Mouse (Mus musculus) limb, embryonic 13.5 days (tissue): Measurements from ENCODE around the gene Fkbp1a. TPM values are rescaled to one million over a fixed set of nuclear protein-coding genes. Genes with fewer than 3 reads are reported as not detected.

Experiments
- ATAC-seq: fragments of 200-750 bp; cut with Nextera tagmentation; 2 replicates; pipeline ENCODE4 v1.8.0; 2017; ENCODE audit warnings: low read depth, moderate number of reproducible peaks, moderate TSS enrichment; ENCODE audit not compliant: low FRiP score
- H3K27ac ChIP-seq: fragments of 300-500 bp; sonication (generic); 2 replicates; pipeline ENCODE4 v1.5.1; 2015; ENCODE audit warnings: inconsistent platforms, mild to moderate bottlenecking, moderate library complexity
- H3K27me3 ChIP-seq: fragments of 300-500 bp; sonication (generic); 2 replicates; pipeline ENCODE4 v1.6.1; 2015; ENCODE audit warnings: mild to moderate bottlenecking, inconsistent platforms
- H3K36me3 ChIP-seq: fragments of 300-500 bp; sonication (generic); 2 replicates; pipeline ENCODE4 v1.6.1; 2015; ENCODE audit warnings: inconsistent platforms, mild to moderate bottlenecking, moderate library complexity
- H3K4me1 ChIP-seq: fragments of 300-500 bp; sonication (generic); 2 replicates; pipeline ENCODE4 v1.6.1; 2015; ENCODE audit warnings: inconsistent platforms
- H3K4me2 ChIP-seq: fragments of 300-500 bp; sonication (generic); replicated peaks from 2 replicates; pipeline ENCODE4 v1.6.1; 2015; ENCODE audit warnings: inconsistent platforms, mild to moderate bottlenecking, moderate library complexity
- H3K4me3 ChIP-seq: fragments of 300-500 bp; sonication (generic); 2 replicates; pipeline ENCODE4 v1.5.1; 2015; ENCODE audit warnings: moderate library complexity, mild to moderate bottlenecking, inconsistent platforms
- H3K9ac ChIP-seq: fragments of 300-500 bp; sonication (generic); 2 replicates; pipeline ENCODE4 v1.6.1; 2015; ENCODE audit warnings: mild to moderate bottlenecking, inconsistent platforms
- H3K9me3 ChIP-seq: fragments of 300-500 bp; sonication (generic); 2 replicates; pipeline ENCODE4 v1.6.1; 2016; ENCODE audit warnings: inconsistent platforms
- WGBS: fragments of 180-500 bp; shearing (Covaris S2); methylation state at CpG from one replicate; pipeline ENCODE4 v1.1.7; 2015; 5-methylcytosine and 5-hydroxymethylcytosine counted together
- polyA plus RNA-seq: library from polyadenylated mRNA; unstranded; fragments of >200 nt; fragmentation: Nextera tagmentation; extraction: Ambion mirVana; gene quantifications from 2 replicates; pipeline ENCODE4 v1.2.1, GENCODE M21; 2015

Gene Fkbp1a
- polyA plus RNA-seq = 484 and 493 TPM in 2 replicates

DNA sequence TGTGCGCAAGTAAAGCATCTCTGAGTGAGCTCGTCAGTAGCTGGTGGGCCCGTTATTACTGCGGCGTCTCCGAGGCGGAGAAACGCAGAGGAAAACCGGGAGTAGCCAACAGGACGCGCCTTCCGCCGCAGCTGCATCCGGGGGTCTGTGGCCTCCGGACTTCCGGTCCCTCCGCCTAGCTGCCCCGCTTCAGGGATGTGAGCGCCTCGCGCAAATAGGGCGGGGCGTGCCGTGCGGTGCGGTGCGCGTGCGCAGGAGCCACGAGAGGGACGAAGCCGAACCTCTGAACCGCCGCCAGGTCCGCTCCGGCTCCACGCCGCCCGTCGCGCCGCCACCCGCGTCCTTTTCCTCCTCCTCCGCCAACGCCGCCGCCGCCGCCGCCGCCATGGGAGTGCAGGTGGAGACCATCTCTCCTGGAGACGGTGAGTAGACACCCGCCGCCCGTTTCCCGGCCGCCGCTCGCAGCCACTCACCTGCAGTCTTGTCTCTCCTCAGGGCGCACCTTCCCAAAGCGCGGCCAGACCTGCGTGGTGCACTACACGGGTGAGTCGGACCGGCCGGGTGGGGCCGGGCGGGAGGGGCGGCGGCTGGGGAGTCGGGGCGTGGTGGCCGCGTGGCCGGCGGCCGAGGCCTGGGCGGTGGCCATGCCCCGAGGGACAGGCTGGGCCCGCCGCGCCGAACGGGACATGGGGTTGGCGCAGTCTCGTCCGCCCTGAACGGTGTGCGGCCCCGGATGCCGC, at the start of gene Fkbp1a:
Gene Fkbp1a, plus strand, starts transcription at position 161 of the 740 bp plus-strand sequence.
- Histone ChIP-seq H3K27ac (peak within 1 kb of the TSS; percentile 94), H3K9me3 (no peaks in the 10 kb centered on the region), H3K27me3 (no peaks in the 10 kb centered on the region), H3K9ac (peak within 1 kb of the TSS; percentile 93), H3K4me3 (peak within 1 kb of the TSS; percentile 96), H3K4me2 (peak within 1 kb of the TSS; percentile 87), H3K4me1 (peaks cover 33% of the 10 kb centered on the region), H3K36me3 (peaks cover 32% of the 10 kb centered on the region)
- peak; percentile 96 for ATAC-seq
- WGBS = under 1% methylated on average over 73 of the region's 93 CpGs

DNA sequence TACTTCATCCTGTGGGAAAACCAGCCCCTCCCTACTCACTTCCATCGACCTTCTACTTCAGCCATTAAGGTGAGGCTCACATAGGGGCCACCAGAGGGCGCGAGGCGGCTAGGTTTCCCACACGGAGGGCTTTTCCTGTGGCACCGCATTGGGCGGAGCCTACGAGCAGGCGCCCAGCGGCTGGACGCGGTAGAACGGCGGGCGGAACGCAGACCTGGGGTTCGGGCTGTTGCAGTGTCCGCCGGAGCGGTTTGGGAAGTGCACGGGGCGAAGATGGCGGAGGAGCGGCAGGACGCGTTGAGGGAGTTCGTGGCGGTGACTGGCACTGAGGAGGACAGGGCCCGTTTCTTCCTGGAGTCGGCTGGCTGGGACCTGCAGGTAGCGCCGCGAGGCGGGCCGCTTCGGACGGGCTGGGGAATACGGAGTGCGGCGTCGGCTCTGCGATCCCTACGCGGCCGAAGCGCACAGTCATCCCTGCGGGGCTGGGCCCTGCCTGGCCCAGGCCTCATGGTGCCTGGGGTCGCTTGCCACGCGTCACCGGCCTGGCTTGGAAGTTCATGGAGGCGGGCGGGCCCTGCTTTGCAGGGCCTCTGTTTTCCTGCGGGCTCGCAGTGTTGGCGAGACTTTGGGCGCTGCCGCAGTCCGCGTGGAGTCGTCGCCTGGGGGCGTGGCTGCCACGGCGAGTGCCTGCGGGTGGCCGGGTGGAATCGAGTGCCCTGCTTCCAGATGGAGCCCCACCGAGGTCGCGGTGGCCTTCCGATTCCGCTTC, 48.1 kb upstream of the Fkbp1a start, which contains the start of gene Nsfl1c:
Gene Nsfl1c, plus strand, starts transcription at position 148 of the 769 bp plus-strand sequence.
- peak; percentile 100 for ATAC-seq
- H3K9ac ChIP-seq = peak within 1 kb of the TSS; percentile 96
- H3K9me3 ChIP-seq = no peaks in the 10 kb centered on the region
- H3K27ac ChIP-seq = peak within 1 kb of the TSS; percentile 48; the same call in 1 of the 2 replicates
- under 1% methylated on average over 71 of the region's 73 CpGs for WGBS
- peak within 1 kb of the TSS; percentile 82 for H3K4me2 ChIP-seq
- peak within 1 kb of the TSS; percentile 94 for H3K4me3 ChIP-seq
- H3K36me3 ChIP-seq = peaks cover 26% of the 10 kb centered on the region
- peaks cover 12% of the 10 kb centered on the region for H3K4me1 ChIP-seq
- H3K27me3 ChIP-seq = no peaks in the 10 kb centered on the region

DNA sequence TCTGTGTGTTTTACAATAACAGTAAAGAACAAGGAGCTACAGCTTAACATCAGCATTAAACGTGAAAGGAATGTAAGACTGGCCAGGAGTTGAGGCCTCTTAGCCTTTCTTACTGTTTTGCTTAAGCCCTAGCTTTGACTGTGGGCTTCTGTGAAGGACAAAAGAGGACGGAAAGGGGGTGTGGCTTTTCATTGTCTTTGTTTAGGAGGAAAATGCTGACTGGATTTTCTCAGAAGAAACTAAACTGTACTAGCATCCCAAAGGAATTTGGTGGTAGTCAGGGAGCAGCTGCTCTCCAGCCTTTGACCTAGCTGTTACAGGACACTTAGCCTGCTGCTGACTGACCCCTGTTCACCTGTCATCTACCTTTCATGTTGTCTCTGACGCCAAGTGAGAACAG, 43.9 kb upstream of the Fkbp1a start:
- no peak overlapping the region for H3K27ac ChIP-seq
- no peak overlapping the region for H3K4me3 ChIP-seq
- peaks cover 12% of the 10 kb centered on the region for H3K4me1 ChIP-seq
- 81% methylated on average over 3 of the region's 3 CpGs for WGBS
- no peaks in the 10 kb centered on the region for H3K9me3 ChIP-seq
- no peak for ATAC-seq
- H3K27me3 ChIP-seq = no peaks in the 10 kb centered on the region
- H3K36me3 ChIP-seq = peaks cover 62% of the 10 kb centered on the region
- H3K9ac ChIP-seq = no peak overlapping the region
- H3K4me2 ChIP-seq = no peak overlapping the region

DNA sequence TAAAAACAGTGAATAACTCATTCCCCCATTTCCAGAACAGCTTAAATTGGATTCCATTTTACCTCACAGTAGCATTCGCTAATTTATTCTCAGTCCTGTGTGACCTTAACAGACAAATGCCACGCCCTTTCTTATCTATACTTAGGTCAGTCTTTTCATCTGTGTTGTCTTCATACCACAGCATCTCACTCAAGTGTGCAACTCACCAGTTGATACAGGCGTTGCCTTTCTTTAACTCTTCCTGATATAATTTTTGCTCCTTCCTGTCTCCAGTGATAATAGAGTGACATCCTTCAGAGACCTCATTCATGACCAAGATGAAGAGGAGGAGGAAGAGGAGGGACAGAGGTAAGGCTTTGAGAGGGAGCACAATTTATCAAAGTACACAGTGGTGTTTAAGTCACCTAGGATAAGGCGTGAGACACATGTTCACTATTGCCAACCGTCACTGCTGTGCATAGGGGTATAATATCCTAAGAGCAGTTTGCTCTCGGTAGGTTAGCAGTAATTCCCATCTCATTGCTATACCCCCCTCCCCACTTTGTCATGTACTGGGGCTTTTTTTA, 41.8 kb upstream of the Fkbp1a start:
- H3K36me3 ChIP-seq = peaks cover 82% of the 10 kb centered on the region
- no peak overlapping the region for H3K4me3 ChIP-seq
- H3K4me2 ChIP-seq = no peak overlapping the region
- H3K9me3 ChIP-seq = no peaks in the 10 kb centered on the region
- H3K9ac ChIP-seq = no peak overlapping the region
- no peak for ATAC-seq
- WGBS = 90% methylated on average over 6 of the region's 6 CpGs
- H3K27ac ChIP-seq = no peak overlapping the region
- H3K4me1 ChIP-seq = peaks cover 4% of the 10 kb centered on the region; the same call in 1 of the 2 replicates
- H3K27me3 ChIP-seq = no peaks in the 10 kb centered on the region

DNA sequence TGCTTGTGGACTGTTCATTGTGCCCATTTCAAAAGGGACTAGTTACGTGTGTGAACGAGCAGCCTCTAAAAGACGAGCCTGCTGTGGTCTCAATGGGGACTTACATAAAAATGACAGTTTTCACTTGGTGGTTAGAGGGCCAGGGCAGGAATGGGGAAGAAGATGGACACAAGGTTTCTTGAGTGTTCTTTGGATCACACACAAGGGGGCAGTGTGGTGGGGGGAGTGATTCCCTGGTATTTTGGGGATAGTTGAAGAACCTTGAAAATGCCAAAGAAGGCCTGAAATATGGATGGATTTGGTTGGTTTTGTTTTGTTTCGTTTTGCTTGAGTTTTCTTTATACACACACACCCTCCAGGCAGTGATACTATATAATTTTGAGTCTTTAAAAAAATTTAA, 38.1 kb upstream of the Fkbp1a start:
- no peak overlapping the region for H3K9ac ChIP-seq
- no peaks in the 10 kb centered on the region for H3K4me1 ChIP-seq
- H3K36me3 ChIP-seq = peaks cover 90% of the 10 kb centered on the region
- no peak overlapping the region for H3K27ac ChIP-seq
- H3K4me3 ChIP-seq = no peak overlapping the region
- H3K27me3 ChIP-seq = no peaks in the 10 kb centered on the region
- H3K4me2 ChIP-seq = no peak overlapping the region
- 77% methylated on average over 4 of the region's 4 CpGs for whole genome bisulfite sequencing
- H3K9me3 ChIP-seq = no peaks in the 10 kb centered on the region
- ATAC-seq = no peak

DNA sequence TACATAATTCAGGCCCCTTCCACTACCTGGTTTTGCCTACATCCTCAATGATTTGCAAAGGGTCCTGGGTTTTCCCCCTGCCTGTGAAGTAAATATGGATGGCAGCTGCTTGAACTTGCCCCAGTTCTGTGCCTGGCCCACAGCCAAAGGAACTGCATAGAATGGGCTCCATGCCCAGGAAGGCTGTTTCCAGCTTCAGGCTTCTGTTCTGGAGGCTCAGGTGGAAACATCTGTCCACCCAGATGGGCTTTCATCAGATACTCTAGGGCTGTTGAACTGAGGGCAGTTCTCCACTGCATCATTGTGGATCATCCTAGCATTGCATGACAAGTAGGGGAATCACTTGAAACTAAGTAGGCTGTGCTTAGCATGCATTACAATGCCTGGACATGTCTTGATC, 30.1 kb upstream of the Fkbp1a start:
- no peaks in the 10 kb centered on the region for H3K9me3 ChIP-seq
- H3K4me3 ChIP-seq = no peak overlapping the region
- H3K36me3 ChIP-seq = peaks cover 95% of the 10 kb centered on the region
- ATAC-seq = peak; percentile 44; the same call in 1 of the 2 replicates
- H3K4me2 ChIP-seq = no peak overlapping the region
- H3K4me1 ChIP-seq = no peaks in the 10 kb centered on the region
- no peaks in the 10 kb centered on the region for H3K27me3 ChIP-seq
- no peak overlapping the region for H3K9ac ChIP-seq
- no peak overlapping the region for H3K27ac ChIP-seq

DNA sequence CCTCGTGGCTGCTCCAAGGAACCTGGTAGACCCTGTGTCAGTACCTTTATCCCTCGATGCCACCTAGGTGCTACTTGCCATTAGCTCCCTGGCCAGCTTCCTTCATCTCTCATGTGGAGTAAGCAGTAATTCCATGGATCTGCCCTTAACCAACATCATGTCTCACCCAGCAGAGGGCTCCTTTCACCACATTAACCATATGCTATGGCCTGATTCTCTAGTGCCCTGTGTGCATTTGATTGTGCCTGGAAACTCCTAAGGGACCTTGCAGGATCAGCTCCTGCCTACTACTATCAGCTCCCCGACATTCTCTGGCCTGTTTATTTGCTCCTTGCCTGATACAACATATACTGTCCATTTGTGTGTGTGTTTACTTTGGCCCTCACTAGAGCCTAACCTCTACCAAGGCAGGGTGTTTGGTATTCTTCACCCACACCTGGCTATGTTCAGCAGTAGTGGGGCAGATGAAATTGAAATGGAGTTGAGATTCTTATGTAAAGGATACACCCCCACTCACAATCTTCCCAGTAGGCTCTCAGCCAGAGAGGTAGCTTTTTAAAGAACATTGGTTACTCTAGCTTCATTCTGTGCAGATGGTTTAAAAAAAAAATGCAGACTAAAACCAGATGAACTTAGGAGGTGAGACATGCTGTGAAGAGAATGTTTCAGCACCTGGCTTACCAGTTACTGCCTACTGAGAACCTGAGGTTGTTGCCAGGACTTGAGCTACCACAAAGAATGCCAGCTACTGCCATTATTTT, 28.6 kb upstream of the Fkbp1a start:
- ATAC-seq = no peak
- H3K9ac ChIP-seq = no peak overlapping the region
- no peak overlapping the region for H3K4me2 ChIP-seq
- no peaks in the 10 kb centered on the region for H3K9me3 ChIP-seq
- no peaks in the 10 kb centered on the region for H3K4me1 ChIP-seq
- H3K27me3 ChIP-seq = no peaks in the 10 kb centered on the region
- no peak overlapping the region for H3K4me3 ChIP-seq
- WGBS = 85% methylated on average over 3 of the region's 3 CpGs
- no peak overlapping the region for H3K27ac ChIP-seq
- peaks cover 88% of the 10 kb centered on the region for H3K36me3 ChIP-seq

DNA sequence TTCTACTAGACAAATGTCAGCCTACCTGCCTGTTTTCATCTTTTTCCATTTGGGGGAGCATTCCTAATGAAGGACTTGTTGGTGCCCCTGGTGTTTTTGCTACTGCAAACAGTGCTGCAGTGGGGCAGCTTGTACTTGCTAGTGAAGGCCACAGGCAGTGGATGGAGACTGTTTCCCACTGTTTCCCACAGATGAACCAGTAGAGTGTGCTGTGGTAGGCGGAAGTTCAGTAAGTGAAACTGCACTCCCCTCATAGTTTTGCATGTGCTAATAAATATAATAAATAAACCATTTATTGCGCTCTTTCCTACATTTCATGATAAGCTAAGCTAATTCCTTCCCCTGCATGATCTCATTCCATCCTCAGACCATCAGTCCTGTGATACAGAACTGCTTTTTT, 23.3 kb upstream of the Fkbp1a start:
- no peaks in the 10 kb centered on the region for H3K27me3 ChIP-seq
- no peak overlapping the region for H3K4me3 ChIP-seq
- no peak overlapping the region for H3K4me2 ChIP-seq
- no peak for ATAC-seq
- H3K9me3 ChIP-seq = no peaks in the 10 kb centered on the region
- no peak overlapping the region for H3K27ac ChIP-seq
- peaks cover 62% of the 10 kb centered on the region for H3K36me3 ChIP-seq
- H3K9ac ChIP-seq = no peak overlapping the region
- H3K4me1 ChIP-seq = no peaks in the 10 kb centered on the region
- WGBS = 91% methylated on average over 2 of the region's 2 CpGs

DNA sequence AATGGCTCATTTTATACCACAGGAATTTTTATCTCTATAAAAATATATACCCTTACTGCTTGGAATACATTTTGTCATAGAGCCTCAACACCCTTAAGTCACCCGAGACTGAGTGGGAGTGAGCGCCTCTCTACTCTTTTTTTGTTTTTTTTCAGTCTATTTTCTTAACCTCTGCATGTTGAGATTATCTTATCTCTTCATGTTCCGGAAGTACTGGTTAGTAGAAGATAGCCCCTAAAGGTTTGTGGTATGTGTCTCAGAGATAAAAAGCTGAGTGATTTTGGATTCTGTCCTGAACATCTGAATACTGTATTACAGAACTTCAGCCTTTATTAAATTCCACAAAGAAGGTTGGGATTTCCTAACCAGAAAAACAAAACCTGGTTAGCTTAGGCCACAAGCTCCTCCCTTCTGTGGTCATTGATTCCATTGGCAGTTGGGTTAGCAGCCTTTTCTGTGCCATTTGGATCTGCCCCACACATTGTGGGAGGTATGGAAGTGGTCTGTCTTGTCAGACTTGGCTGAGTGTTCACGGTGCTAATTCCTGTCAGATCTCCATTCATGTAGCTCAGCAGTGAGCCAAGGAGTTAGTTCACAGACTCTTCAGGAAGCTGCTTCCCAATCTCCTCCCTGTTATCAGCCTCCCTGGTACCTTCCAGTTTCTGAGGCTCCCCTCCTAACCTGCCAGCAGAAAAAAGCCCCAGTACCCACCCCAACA, 17.8 kb upstream of the Fkbp1a start:
- Histone ChIP-seq H3K36me3 (peaks cover 20% of the 10 kb centered on the region), H3K4me2 (no peak overlapping the region), H3K27ac (no peak overlapping the region), H3K4me3 (no peak overlapping the region), H3K27me3 (no peaks in the 10 kb centered on the region), H3K4me1 (no peaks in the 10 kb centered on the region), H3K9me3 (no peaks in the 10 kb centered on the region), H3K9ac (no peak overlapping the region)
- ATAC-seq = no peak
- 71% methylated on average over 4 of the region's 4 CpGs for WGBS

DNA sequence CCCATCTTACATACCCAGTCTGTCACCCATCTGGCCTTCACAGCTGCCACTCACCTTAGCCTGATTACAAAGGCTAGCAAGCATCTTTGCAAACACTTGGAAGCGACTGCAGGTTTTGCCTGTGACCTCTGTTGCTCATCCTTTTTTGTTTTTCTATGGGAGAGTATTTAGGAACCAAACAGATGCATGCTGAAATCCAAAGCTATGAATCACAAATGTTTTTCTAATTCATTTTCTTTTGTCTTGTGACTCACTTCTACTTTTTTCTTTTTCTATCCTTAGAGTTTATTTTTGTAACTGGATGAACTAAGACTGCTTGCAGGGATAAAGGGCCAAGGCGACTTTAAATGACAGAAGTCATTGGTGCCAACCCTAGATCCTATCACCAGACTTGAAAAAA, 16.8 kb upstream of the Fkbp1a start:
- H3K36me3 ChIP-seq = peaks cover 10% of the 10 kb centered on the region
- no peak overlapping the region for H3K27ac ChIP-seq
- no peaks in the 10 kb centered on the region for H3K9me3 ChIP-seq
- 72% methylated on average over 2 of the region's 2 CpGs for WGBS
- H3K9ac ChIP-seq = no peak overlapping the region
- H3K4me3 ChIP-seq = no peak overlapping the region
- H3K27me3 ChIP-seq = no peaks in the 10 kb centered on the region
- no peak overlapping the region for H3K4me2 ChIP-seq
- ATAC-seq = no peak
- H3K4me1 ChIP-seq = no peaks in the 10 kb centered on the region

DNA sequence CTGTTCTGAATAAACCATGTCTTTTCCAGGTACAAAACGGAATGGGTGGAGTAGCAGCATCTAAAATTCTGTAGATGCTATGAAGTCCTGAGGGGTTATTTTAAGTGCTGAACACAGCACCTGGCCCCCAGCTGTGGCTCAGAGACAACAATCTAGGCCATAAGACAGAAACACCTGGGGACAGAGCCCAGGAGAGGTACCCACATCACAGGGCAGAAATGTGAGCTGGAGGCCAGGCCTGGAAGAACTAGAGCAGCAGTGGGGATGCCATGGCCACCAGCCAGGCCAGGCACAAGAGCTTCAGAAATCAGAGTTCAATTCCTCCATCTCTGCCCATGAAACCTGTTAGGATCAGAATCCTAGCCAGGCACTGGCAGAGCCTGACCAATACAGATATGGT, 14.2 kb upstream of the Fkbp1a start:
- Histone ChIP-seq H3K4me3 (no peak overlapping the region), H3K9me3 (no peaks in the 10 kb centered on the region), H3K4me2 (no peak overlapping the region), H3K36me3 (no peaks in the 10 kb centered on the region; the same call in 1 of the 2 replicates), H3K27ac (no peak overlapping the region), H3K9ac (no peak overlapping the region), H3K4me1 (no peaks in the 10 kb centered on the region), H3K27me3 (no peaks in the 10 kb centered on the region)
- WGBS = 65% methylated on average over 1 of the region's 1 CpGs
- ATAC-seq = no peak
